Mouse (Mus musculus) cerebellum, postnatal 25 days (tissue): ENCODE results near the gene Ccl6.
"Not testable (repeated sequence)": the region's sequence is repeated elsewhere in the genome, so short reads cannot be mapped to it uniquely, and the experiment has no call there.

Experiments
- DNase-seq, 2 experiments: peaks; one replicate each; pipeline ENCODE4 v3.0.0; 2021; ENCODE audit warnings: mixed read lengths in 2 of 2

The Ccl6 gene

DNA sequence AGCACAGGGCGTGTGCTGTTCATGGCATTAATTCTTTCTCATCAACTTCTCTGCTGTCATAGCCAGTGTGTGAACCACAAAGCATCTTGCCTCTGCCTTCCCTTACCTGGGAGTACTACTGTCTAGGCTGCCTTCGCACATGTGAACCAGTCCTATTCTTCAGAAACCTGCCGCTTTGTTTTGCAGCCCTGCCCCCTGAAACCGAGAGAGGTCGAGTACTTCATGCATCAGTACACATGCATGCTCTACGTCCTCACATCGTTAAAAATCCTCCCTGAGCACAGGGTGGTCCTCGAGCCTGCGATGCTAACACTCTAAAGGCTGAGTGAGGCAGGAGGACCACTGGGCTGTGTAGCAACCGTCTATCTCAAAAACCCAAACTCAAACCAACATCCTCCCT, 35.8 kb downstream of the Ccl6 start:
- no peak for DNase-seq

DNA sequence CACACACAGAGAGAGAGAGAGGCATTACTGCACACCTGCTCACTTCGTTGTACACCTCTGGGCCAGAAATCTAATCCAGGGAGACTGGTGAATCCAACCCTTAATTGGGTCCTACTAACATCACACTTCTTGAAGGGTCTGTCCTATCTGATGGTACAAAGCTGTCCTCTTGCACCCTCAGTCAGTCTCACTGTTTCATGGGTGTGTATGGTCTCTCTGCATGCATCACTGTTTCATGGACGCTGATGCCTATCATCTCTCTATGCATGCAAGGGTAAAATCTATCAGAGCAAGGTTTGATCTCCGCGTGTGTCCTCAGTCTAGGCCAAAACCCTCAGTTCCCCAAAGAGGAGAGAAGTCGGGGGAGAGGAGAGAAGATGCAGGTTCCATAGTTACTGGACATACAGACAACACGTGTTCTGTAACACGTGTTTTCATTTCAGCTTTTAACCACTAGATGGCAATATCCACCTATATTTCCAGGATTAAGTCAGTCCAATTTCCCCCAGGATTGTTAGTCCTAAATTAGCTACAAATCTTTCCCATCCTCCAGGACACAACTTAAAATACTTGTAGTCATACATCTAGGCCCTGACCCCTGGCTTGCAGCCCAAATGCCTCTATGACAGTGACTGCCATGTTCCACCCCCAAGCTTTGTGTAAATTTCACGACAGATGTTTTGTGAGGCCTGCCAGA, 36.7 kb downstream of the Ccl6 start:
- peak; percentile 15 to 17 for DNase-seq

DNA sequence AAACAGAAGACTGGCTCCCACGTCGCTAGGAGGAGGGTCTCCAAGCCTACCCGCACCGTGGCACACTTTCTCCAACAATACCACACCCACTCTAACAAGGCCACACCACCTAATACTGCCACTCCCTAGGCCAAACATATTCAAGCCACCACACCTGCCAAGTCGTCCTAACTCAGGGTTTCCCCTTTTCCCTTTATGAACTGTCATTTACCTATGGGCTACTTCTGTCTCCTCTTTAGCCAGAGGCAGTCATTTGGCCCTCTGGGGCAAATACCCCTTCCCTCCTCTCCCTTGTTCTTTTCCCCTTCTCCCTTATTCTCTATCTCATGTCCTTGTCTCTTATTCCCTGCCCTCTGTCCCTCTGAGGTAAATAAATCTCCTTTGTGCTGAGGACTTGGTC, 41.2 kb downstream of the Ccl6 start:
- DNase-seq = no peak

DNA sequence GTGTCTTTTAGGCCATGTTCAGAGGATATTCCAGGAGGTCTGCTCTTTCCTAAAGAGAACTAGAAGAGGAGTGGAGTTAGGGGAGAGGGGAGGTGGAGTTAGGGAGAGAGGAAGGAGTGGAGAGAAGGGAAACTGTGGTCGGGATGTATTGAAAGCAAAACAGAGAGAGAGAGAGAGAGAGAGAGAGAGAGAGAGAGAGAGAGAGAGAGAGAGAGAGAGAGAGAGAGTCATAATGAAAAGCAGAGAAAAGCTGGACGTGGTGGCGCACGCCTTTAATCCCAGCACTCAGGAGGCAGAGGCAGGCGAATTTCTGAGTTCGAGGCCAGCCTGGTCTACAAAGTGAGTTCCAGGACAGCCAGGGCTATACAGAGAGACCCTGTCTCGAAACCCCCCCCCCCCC, 41.9 kb downstream of the Ccl6 start:
- not testable (repeated sequence) for DNase-seq

DNA sequence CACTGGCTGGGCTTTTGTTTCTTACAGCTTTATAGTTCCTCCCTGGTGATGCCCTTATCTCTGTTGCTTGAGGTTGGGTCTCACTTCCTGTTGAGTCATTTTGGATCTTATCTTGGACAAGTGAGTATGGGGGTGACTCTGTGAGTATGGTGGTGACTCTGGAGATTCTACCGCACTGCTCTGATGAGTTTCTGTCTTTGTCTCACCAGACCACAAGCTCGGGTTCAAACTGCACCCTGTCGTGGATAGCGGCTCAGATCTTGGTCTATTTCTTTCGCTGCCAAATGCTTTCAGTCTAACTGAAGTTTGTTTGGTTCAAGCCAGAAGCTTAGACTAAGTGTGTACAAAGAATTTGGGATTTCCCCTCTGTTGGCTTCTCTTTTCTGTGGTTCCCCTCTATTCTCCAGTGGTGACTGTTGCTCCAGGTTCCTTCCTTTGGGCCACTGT, 42.7 kb downstream of the Ccl6 start:
- no peak for DNase-seq

DNA sequence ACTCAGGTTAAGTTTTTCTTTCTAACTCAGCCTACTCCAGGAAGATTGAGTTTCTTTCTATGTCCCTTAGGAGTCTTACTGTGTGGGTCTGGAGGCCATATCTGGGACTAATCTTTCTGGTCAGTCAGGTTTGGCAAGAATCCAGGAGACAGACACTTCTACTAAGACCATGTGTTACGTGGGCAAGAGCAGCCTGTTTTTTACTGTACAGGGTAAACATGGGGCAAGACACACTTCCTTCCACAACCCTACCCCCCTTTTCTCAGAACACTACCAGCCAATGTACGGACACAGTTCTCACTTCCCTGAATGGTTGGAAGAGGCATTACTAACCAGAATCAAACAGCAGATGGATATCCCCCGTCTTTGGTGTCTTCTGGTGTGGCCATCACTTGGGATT, 48.7 kb downstream of the Ccl6 start:
- DNase-seq = no peak

DNA sequence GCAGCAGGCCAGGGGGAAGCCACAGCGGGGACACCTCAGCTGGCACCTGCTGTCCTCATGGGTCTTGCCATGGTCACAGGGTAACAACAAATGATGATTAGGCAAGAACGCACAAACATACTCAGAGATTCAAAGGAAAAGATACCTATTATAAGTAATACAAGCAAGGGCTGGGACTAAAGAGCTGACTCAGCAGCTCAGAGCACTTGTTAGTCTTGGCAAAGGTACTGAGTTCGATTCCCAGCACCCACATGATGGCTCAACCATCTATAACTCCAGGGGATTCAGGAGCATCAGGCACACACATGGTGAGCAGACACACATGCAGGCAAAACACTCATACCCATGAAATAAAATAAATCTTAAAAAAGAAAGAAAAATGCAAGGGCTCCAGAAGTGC, 51.5 kb downstream of the Ccl6 start:
- no peak for DNase-seq

DNA sequence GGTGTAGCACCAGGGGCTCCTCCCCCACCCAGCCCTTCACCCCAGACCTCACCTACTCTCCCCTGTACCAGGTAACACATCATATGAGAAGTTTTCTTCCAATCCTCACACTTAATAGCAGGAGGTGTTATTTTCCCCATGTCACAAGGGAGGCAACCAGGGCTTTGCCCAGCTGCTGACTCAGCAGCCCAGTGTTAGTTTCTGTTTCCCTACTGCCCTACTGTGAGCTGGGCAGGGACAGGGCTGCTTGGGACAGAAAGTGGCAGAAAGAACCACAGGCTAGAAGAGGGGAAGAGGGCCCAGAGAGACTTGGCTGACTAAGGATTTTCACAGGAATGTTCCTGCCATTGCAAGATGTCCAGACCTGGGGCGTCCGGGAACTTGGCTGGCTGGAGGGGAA, 52.0 kb downstream of the Ccl6 start:
- no peak for DNase-seq

DNA sequence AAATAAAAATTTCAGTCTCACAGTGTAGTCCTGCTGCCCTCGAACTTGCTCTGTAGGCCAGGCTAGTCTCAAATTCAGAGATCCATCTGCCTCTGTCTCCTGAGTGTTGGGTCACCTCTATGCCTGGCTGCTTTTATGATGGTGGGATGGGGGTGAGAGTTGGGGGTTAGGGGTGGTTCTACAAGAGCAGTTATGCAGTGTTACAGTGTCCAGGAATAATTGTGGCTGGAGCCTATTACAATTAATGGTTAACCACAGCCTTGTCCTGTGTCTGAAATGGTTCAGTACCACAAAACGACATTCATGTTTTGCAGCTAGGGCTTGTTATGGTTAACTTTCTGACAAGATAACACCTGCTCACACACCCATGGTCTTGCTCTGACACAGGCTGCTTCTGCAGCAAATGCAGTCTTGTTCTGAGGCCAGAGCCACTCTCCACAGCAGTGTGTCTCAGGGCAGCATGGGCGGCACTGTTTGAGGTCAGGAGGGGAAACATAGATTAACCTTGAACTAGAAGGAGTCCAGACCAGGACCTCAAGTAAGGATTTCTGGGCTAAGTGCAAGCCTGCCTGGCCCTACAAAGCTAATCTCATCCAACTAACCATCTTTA, 54.1 kb downstream of the Ccl6 start:
- no peak for DNase-seq
